9 mouse cellular contexts compared by ENCODE assay signal in the genomic region with DNA sequence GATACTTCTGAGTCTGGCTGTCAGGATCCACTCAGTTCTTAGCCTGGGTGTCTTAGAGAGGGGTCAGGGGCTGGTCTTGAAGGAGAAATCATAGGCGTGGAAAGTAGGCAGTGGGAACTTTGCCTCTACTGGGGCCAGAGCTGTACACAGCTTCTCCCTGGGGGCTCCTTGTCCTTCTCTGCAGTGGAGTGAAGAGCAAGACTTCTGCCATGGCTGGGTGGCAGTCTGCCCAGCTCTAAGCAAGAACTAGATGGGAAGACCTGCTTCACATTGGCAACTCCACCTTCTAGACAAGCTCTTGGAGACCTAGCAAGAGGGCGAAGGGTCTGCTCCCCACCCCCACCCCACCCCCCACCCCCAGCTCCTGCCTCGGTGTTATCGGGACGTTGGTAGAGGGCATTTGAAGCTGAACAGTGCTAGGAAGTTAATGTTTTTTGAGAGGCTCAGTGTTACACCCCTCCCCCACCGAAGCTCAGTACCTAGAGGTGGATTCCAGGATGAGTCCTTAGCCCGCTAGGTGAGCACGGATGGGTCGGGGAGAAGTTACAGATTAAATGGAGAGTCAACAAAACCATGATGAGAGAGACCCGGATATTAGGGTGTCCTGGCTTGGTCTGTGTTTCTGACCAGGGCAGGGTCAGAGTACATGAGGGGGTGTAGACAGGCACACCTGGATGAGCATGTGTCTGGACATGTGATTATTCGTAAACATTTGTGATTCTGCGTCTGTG. TPM values are rescaled to one million over a fixed set of nuclear protein-coding genes. Genes with fewer than 3 reads are reported as not detected.
DNase-seq lines count a peak whose midpoint lies in the region; ATAC-seq lines count a peak whose summit lies in the region.
"Had no signal": no experiment of that assay in that cellular context is flagged by ENCODE, and none has a peak within 500 bp of the region (broad histone marks: within the 10 kb centered on the region; RNA-seq: fewer than 3 reads in every experiment).

No protein-coding gene starts in this region.

- H3K9ac ChIP-seq in intestine, embryonic 14.5 days (ENCODE audit: low read length) = no peak overlapping the region
- no peak overlapping the region for H3K9ac ChIP-seq in stomach, embryonic 15.5 days
- no peak overlapping the region for H3K9ac ChIP-seq in hindbrain, embryonic 11.5 days (ENCODE audit: low read depth, low read length)

- peak overlapping the region; percentile 38 for H3K4me3 ChIP-seq in heart, embryonic 10.5 days
- no peak overlapping the region for H3K4me3 ChIP-seq in intestine, embryonic 14.5 days (ENCODE audit: low read depth, low read length)
- H3K4me3 ChIP-seq in stomach, embryonic 15.5 days (replicated peaks) = no peak overlapping the region
- H3K4me3 ChIP-seq in hindbrain, embryonic 11.5 days (ENCODE audit: low read depth, low read length) = no peak overlapping the region

- H3K36me3 ChIP-seq in heart, embryonic 10.5 days = peaks cover 41% of the 10 kb centered on the region
- H3K36me3 ChIP-seq in intestine, embryonic 14.5 days (ENCODE audit: control insufficient read depth, insufficient read depth, low read length) = peaks cover 43% of the 10 kb centered on the region
- H3K36me3 ChIP-seq in stomach, embryonic 15.5 days = peaks cover 22% of the 10 kb centered on the region
- peaks cover 8% of the 10 kb centered on the region for H3K36me3 ChIP-seq in hindbrain, embryonic 11.5 days (ENCODE audit: control insufficient read depth, insufficient read depth, low read length)

- 69% methylated on average over 12 of the region's 12 CpGs for whole genome bisulfite sequencing in heart, embryonic 10.5 days
- 45% methylated on average over 12 of the region's 12 CpGs for WGBS in intestine, embryonic 14.5 days
- 56% methylated on average over 12 of the region's 12 CpGs for WGBS in stomach, embryonic 15.5 days
- 78% methylated on average over 12 of the region's 12 CpGs for WGBS in hindbrain, embryonic 11.5 days

- intact Hi-C loops in heart, postnatal 10 days (cut with DNase I) = no loop called here
- intact Hi-C loops in left cerebral cortex, postnatal 25 days (cut with DNase I) = no loop called here

- no peak for DNase-seq in heart, embryonic 10.5 days (ENCODE audit: low spot score)
- DNase-seq in heart, postnatal 10 days = no peak
- DNase-seq in intestine, embryonic 14.5 days (ENCODE audit: low spot score) = no peak
- DNase-seq in kidney, postnatal 4 days = peak; percentile 49 to 68
- DNase-seq in left cerebral cortex, postnatal 25 days (ENCODE audit: low spot score in 2 of 2) = no peak
- no peak for DNase-seq in hindbrain, embryonic 11.5 days (ENCODE audit: low spot score)

- peak overlapping the region; percentile 44 for H3K4me2 ChIP-seq in intestine, embryonic 14.5 days (ENCODE audit: low read length)
- H3K4me2 ChIP-seq in stomach, embryonic 15.5 days = peak overlapping the region; percentile 38
- no peak overlapping the region for H3K4me2 ChIP-seq in hindbrain, embryonic 11.5 days (replicated peaks; ENCODE audit: low read depth, low read length)

- peaks cover 68% of the 10 kb centered on the region for H3K4me1 ChIP-seq in heart, embryonic 10.5 days
- H3K4me1 ChIP-seq in intestine, embryonic 14.5 days (replicated peaks; ENCODE audit: control insufficient read depth, insufficient read depth, low read length) = peaks cover 49% of the 10 kb centered on the region
- peaks cover 51% of the 10 kb centered on the region for H3K4me1 ChIP-seq in stomach, embryonic 15.5 days
- 0 out of 2 replicates have a peak, but pooled peaks cover 9% of the 10 kb centered on the region for H3K4me1 ChIP-seq in hindbrain, embryonic 11.5 days (replicated peaks; ENCODE audit: control insufficient read depth, insufficient read depth, low read length)

- H3K27me3 ChIP-seq in heart, embryonic 10.5 days (ENCODE audit: insufficient read depth, poor library complexity, severe bottlenecking) = 0 out of 2 replicates have a peak, but pooled peaks cover 5% of the 10 kb centered on the region
- no peaks in the 10 kb centered on the region for H3K27me3 ChIP-seq in intestine, embryonic 14.5 days (replicated peaks; ENCODE audit: control insufficient read depth, insufficient read depth, low read length)
- no peaks in the 10 kb centered on the region for H3K27me3 ChIP-seq in stomach, embryonic 15.5 days (replicated peaks)
- no peaks in the 10 kb centered on the region for H3K27me3 ChIP-seq in hindbrain, embryonic 11.5 days (ENCODE audit: control insufficient read depth, insufficient read depth, low read length)

- no peaks in the 10 kb centered on the region for H3K9me3 ChIP-seq in heart, embryonic 10.5 days
- no peaks in the 10 kb centered on the region for H3K9me3 ChIP-seq in intestine, embryonic 14.5 days (ENCODE audit: control insufficient read depth, low read length)
- H3K9me3 ChIP-seq in stomach, embryonic 15.5 days = no peaks in the 10 kb centered on the region
- no peaks in the 10 kb centered on the region for H3K9me3 ChIP-seq in hindbrain, embryonic 11.5 days (ENCODE audit: control insufficient read depth, low read length)

- H3K27ac ChIP-seq in heart, embryonic 10.5 days = 0 out of 2 replicates have a peak overlapping the region, but pooled peaks have one; percentile 13
- peak overlapping the region; percentile 17; the same call in 1 of the 2 replicates for H3K27ac ChIP-seq in intestine, embryonic 14.5 days (ENCODE audit: low read depth)
- peak overlapping the region; percentile 87; the same call in 1 of the 2 replicates for H3K27ac ChIP-seq in stomach, embryonic 15.5 days
- H3K27ac ChIP-seq in hindbrain, embryonic 11.5 days (ENCODE audit: low read depth, low read length) = no peak overlapping the region

- ATAC-seq in intestine, embryonic 14.5 days (replicated peaks; ENCODE audit: low FRiP score, low TSS enrichment, low read depth) = no peak
- no peak for ATAC-seq in stomach, embryonic 15.5 days (ENCODE audit: insufficient read depth, low FRiP score, low read depth)
- ATAC-seq in hindbrain, embryonic 11.5 days (ENCODE audit: low FRiP score) = no peak
- no peak for ATAC-seq in inflammation-experienced regulatory T-cells, adult 6 months
- ATAC-seq: midbrain, embryonic 16.5 days had no signal

RNA-seq across cellular contexts. Expression of a gene that starts 4.3 kb away (rescaled TPM):
- polyA plus RNA-seq in heart, embryonic 10.5 days (2016; fragmentation: Nextera tagmentation; extraction: Ambion mirVana) = 382 and 559 TPM in 2 replicates
- total RNA-seq in heart, postnatal 10 days (2021) = 100 to 1,000 TPM; 192 to 218 TPM
- polyA plus RNA-seq in intestine, embryonic 14.5 days (2014; fragmentation: Nextera tagmentation; extraction: Ambion mirVana) = 467 and 480 TPM in 2 replicates
- 513 and 558 TPM in 2 replicates for polyA plus RNA-seq in stomach, embryonic 15.5 days (2015; fragmentation: Nextera tagmentation; extraction: Ambion mirVana)
- 10 to 100 TPM; 71.2 to 78.2 TPM for total RNA-seq in left cerebral cortex, postnatal 25 days (2021)
- polyA plus RNA-seq in hindbrain, embryonic 11.5 days (2014; fragmentation: Nextera tagmentation; extraction: Ambion mirVana) = 288 and 295 TPM in 2 replicates
- 10 to 100 TPM in 2 of 3 experiments, under 1 TPM in 1; 0.09 to 20.6 (median 14.8) TPM for polyA plus RNA-seq in inflammation-experienced regulatory T-cells, adult 6 months (2017; shearing (Covaris generic))

RNA-seq across cellular contexts. Expression of a gene that starts 21.3 kb away (rescaled TPM):
- polyA plus RNA-seq in heart, embryonic 10.5 days (2016; fragmentation: Nextera tagmentation; extraction: Ambion mirVana) = 207 and 238 TPM in 2 replicates
- total RNA-seq in heart, postnatal 10 days (2021) = 10 to 100 TPM; 53.3 to 57.0 TPM
- 248 and 272 TPM in 2 replicates for polyA plus RNA-seq in intestine, embryonic 14.5 days (2014; fragmentation: Nextera tagmentation; extraction: Ambion mirVana)
- 211 and 217 TPM in 2 replicates for polyA plus RNA-seq in stomach, embryonic 15.5 days (2015; fragmentation: Nextera tagmentation; extraction: Ambion mirVana)
- 1 to 10 TPM in 1 of 2 experiments, under 1 TPM in 1; 0.87 to 1.3 TPM for total RNA-seq in left cerebral cortex, postnatal 25 days (2021)
- polyA plus RNA-seq in hindbrain, embryonic 11.5 days (2014; fragmentation: Nextera tagmentation; extraction: Ambion mirVana) = 332 and 333 TPM in 2 replicates
- 100 to 1,000 TPM in 1 of 3 experiments, 10 to 100 TPM in 2; 34.9 to 332 (median 36.3) TPM for polyA plus RNA-seq in inflammation-experienced regulatory T-cells, adult 6 months (2017; shearing (Covaris generic))

RNA-seq across cellular contexts. Expression of a gene that starts 43.8 kb away (rescaled TPM):
- polyA plus RNA-seq in heart, embryonic 10.5 days (2016; fragmentation: Nextera tagmentation; extraction: Ambion mirVana) = 0.36 TPM in 2 replicates
- total RNA-seq in heart, postnatal 10 days (2021) = under 1 TPM; 0.12 TPM
- 0.70 and 0.84 TPM in 2 replicates for polyA plus RNA-seq in intestine, embryonic 14.5 days (2014; fragmentation: Nextera tagmentation; extraction: Ambion mirVana)
- polyA plus RNA-seq in stomach, embryonic 15.5 days (2015; fragmentation: Nextera tagmentation; extraction: Ambion mirVana) = 1.4 and 1.5 TPM in 2 replicates
- under 1 TPM; 0.21 to 0.64 TPM for total RNA-seq in left cerebral cortex, postnatal 25 days (2021)
- 0.50 and 1.1 TPM in 2 replicates for polyA plus RNA-seq in hindbrain, embryonic 11.5 days (2014; fragmentation: Nextera tagmentation; extraction: Ambion mirVana)
- under 1 TPM; 0.30 to 0.58 (median 0.51) TPM for polyA plus RNA-seq in inflammation-experienced regulatory T-cells, adult 6 months (2017; shearing (Covaris generic))

Comparison
In these comparisons a context has a peak if more than half of its experiments do, and no peak if none do; other contexts are left out.
1. DNase-seq: peak in kidney, postnatal 4 days (2 of 2); none in heart, embryonic 10.5 days (single experiment), heart, postnatal 10 days (0 of 2), intestine, embryonic 14.5 days (single experiment), left cerebral cortex, postnatal 25 days (0 of 2) and hindbrain, embryonic 11.5 days (single experiment).
2. RNA of a gene that starts 4.3 kb away (polyA plus RNA-seq): 382 to 559 TPM in heart, embryonic 10.5 days, 513 to 558 TPM in stomach, embryonic 15.5 days, 467 to 480 TPM in intestine, embryonic 14.5 days and 288 to 295 TPM in hindbrain, embryonic 11.5 days; 0.09 to 20.6 TPM in inflammation-experienced regulatory T-cells, adult 6 months; every median in the first group is over 10 times any median in the second.